Mouse (Mus musculus): ENCODE data around the gene Atg9b. TPM values are rescaled to one million over a fixed set of nuclear protein-coding genes. Genes with fewer than 3 reads are reported as not detected.

The Atg9b gene
- total and polyA plus RNA-seq, 2 experiments: 0.09 to 0.35 TPM

DNA sequence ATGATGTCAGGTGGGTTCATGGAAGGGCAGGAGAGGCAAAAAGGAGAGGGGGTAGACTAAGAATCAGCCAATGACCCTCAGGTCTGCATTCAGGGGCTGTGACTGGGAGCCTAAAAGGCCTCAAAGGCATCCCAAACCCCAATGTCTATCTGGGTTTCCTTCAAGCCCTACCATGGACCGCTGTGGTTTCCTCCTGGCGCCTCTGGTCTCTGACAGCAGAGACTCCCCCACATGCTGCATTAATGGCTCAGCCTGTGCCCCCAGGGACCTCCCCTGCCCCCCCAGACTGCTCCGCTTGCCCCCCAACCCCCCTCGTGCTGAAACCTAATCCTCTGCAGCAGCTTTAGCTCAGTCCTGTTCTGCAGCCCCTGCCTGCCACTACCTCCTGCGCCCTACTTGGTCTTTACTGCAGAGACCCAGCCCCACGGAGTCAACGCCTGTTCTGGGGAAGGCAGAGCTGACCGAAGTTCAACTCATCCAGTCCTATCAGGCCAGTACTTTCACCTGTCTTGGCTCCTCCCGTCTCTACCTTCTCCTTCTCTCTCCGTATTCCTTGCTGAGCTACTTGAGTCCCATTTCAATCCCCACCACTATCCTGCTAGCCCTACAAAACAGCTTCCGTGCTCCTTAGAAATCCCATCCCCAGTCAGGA is 21.2 kb upstream of the Atg9b start, which contains the start of gene Asic3:
Gene Asic3 (plus strand): TSS at position 351 of the 652 bp plus-strand sequence.
- Histone ChIP-seq H3K4me3 (ENCODE audit: insufficient read depth, low read depth, low read length) (no peak within 1 kb of the TSS), H3K27me3 (ENCODE audit: control insufficient read depth, insufficient read depth, low read length) (no peaks in the 10 kb centered on the region), H3K79me2 (ENCODE audit: control insufficient read depth, insufficient read depth, low read length) (no peaks in the 10 kb centered on the region), H3K9ac (ENCODE audit: low read depth, low read length) (no peak within 1 kb of the TSS), H3K27ac (replicated peaks; ENCODE audit: insufficient read depth, low read depth, low read length) (no peak within 1 kb of the TSS), H3K4me1 (ENCODE audit: control insufficient read depth, insufficient read depth, low read length) (no peaks in the 10 kb centered on the region), H3K36me3 (ENCODE audit: control insufficient read depth, insufficient read depth, low read length) (no peaks in the 10 kb centered on the region)
- DNase-seq (ENCODE audit: extremely low read depth, low read depth, low spot score): no peak
- 56% methylated on average over 11 of the region's 11 CpGs for WGBS
- TF ChIP-seq POLR2A (IDR thresholded peaks at IDR 0.05; ENCODE audit: extremely low read depth, insufficient read depth, low read length) (no peak), CTCF (IDR thresholded peaks at IDR 0.05; ENCODE audit: low read depth, low read length) (no peak)

DNA sequence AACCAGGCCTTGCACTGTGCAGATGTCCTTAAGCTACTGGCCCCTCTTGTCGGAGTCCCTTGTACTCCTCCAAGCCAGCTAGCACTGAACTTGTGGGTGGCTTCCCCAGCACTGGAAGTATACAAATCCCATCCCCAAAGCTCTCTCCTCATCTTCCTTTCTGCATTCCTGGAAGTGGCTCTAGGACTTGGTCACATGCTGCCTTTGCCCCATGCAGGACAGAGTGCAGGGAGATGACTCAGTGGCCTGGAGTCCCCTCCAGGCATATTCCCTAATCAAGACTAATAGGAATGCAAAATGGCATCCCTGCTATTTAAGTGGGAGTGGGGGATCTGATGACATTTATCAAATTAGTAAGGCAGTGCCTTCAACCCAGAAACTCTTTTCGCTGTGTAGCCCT is 20.1 kb upstream of the Atg9b start:
- TF ChIP-seq POLR2A (IDR thresholded peaks at IDR 0.05; ENCODE audit: extremely low read depth, insufficient read depth, low read length) (no peak), CTCF (IDR thresholded peaks at IDR 0.05; ENCODE audit: low read depth, low read length) (no peak)
- no peaks in the 10 kb centered on the region for H3K27me3 ChIP-seq (ENCODE audit: control insufficient read depth, insufficient read depth, low read length)
- peaks cover 3% of the 10 kb centered on the region; the same call in 1 of the 2 replicates for H3K36me3 ChIP-seq (ENCODE audit: control insufficient read depth, insufficient read depth, low read length)
- no peaks in the 10 kb centered on the region for H3K79me2 ChIP-seq (ENCODE audit: control insufficient read depth, insufficient read depth, low read length)
- no peaks in the 10 kb centered on the region for H3K4me1 ChIP-seq (ENCODE audit: control insufficient read depth, insufficient read depth, low read length)
- WGBS: 83% methylated on average over 2 of the region's 2 CpGs
- H3K4me3 ChIP-seq (ENCODE audit: insufficient read depth, low read depth, low read length): no peak overlapping the region
- no peak overlapping the region for H3K27ac ChIP-seq (replicated peaks; ENCODE audit: insufficient read depth, low read depth, low read length)
- H3K9ac ChIP-seq (ENCODE audit: low read depth, low read length): no peak overlapping the region
- no peak for DNase-seq (ENCODE audit: extremely low read depth, low read depth, low spot score)

DNA sequence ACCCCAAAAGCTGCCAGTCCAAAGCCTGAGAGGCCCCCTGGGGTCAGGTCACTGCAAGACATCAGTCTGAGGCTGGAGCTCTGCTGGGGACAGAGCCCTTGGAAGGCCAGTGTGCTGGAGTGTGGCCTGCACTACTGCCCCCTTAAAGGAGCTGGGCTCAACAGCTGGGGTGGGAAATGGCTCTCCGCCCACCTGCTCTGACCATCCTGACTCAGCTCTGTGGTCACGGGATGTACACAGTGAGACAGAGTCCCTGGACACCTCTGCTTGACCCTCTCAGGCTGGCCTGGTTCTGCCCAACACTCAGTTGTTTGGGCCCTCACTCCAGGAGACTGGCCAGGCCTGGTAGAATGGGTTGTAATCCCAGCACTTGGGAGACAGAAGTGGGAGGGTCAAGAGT is 17.5 kb upstream of the Atg9b start:
- 97% methylated on average over 2 of the region's 2 CpGs for WGBS
- no peak for DNase-seq (ENCODE audit: extremely low read depth, low read depth, low spot score)
- Histone ChIP-seq H3K27ac (replicated peaks; ENCODE audit: insufficient read depth, low read depth, low read length) (no peak overlapping the region), H3K27me3 (ENCODE audit: control insufficient read depth, insufficient read depth, low read length) (no peaks in the 10 kb centered on the region), H3K4me1 (ENCODE audit: control insufficient read depth, insufficient read depth, low read length) (no peaks in the 10 kb centered on the region), H3K4me3 (ENCODE audit: insufficient read depth, low read depth, low read length) (no peak overlapping the region), H3K79me2 (ENCODE audit: control insufficient read depth, insufficient read depth, low read length) (no peaks in the 10 kb centered on the region), H3K36me3 (ENCODE audit: control insufficient read depth, insufficient read depth, low read length) (peaks cover 3% of the 10 kb centered on the region; the same call in 1 of the 2 replicates), H3K9ac (ENCODE audit: low read depth, low read length) (no peak overlapping the region)
- no peak for TF ChIP-seq CTCF (IDR thresholded peaks at IDR 0.05; ENCODE audit: low read depth, low read length)
- no peak for TF ChIP-seq POLR2A (IDR thresholded peaks at IDR 0.05; ENCODE audit: extremely low read depth, insufficient read depth, low read length)

GRCm38 (mm10) chr5:24408651-24409050 is 16.7 kb upstream of the Atg9b start:
- Histone ChIP-seq H3K4me1 (ENCODE audit: control insufficient read depth, insufficient read depth, low read length) (no peaks in the 10 kb centered on the region), H3K9ac (ENCODE audit: low read depth, low read length) (no peak overlapping the region), H3K79me2 (ENCODE audit: control insufficient read depth, insufficient read depth, low read length) (no peaks in the 10 kb centered on the region), H3K27me3 (ENCODE audit: control insufficient read depth, insufficient read depth, low read length) (no peaks in the 10 kb centered on the region), H3K36me3 (ENCODE audit: control insufficient read depth, insufficient read depth, low read length) (peaks cover 3% of the 10 kb centered on the region; the same call in 1 of the 2 replicates), H3K27ac (replicated peaks; ENCODE audit: insufficient read depth, low read depth, low read length) (no peak overlapping the region), H3K4me3 (ENCODE audit: insufficient read depth, low read depth, low read length) (no peak overlapping the region)
- no peak for TF ChIP-seq POLR2A (IDR thresholded peaks at IDR 0.05; ENCODE audit: extremely low read depth, insufficient read depth, low read length)
- no peak for TF ChIP-seq CTCF (IDR thresholded peaks at IDR 0.05; ENCODE audit: low read depth, low read length)
- WGBS: 85% methylated on average over 13 of the region's 13 CpGs
- no peak for DNase-seq (ENCODE audit: extremely low read depth, low read depth, low spot score)

- no peaks in the 10 kb centered on the region for H3K4me1 ChIP-seq (ENCODE audit: control insufficient read depth, insufficient read depth, low read length)
- no peak overlapping the region for H3K9ac ChIP-seq (ENCODE audit: low read depth, low read length)
- no peaks in the 10 kb centered on the region for H3K79me2 ChIP-seq (ENCODE audit: control insufficient read depth, insufficient read depth, low read length)
- WGBS: 85% methylated on average over 3 of the region's 3 CpGs
- TF ChIP-seq CTCF (IDR thresholded peaks at IDR 0.05; ENCODE audit: low read depth, low read length) (no peak), POLR2A (IDR thresholded peaks at IDR 0.05; ENCODE audit: extremely low read depth, insufficient read depth, low read length) (no peak)
- DNase-seq (ENCODE audit: extremely low read depth, low read depth, low spot score): no peak
- H3K4me3 ChIP-seq (ENCODE audit: insufficient read depth, low read depth, low read length): no peak overlapping the region
- no peaks in the 10 kb centered on the region for H3K27me3 ChIP-seq (ENCODE audit: control insufficient read depth, insufficient read depth, low read length)
- peaks cover 5% of the 10 kb centered on the region; the same call in 1 of the 2 replicates for H3K36me3 ChIP-seq (ENCODE audit: control insufficient read depth, insufficient read depth, low read length)
- no peak overlapping the region for H3K27ac ChIP-seq (replicated peaks; ENCODE audit: insufficient read depth, low read depth, low read length)
Measured at GRCm38 (mm10) chr5:24405389-24405876, 13.5 kb upstream of the Atg9b start.
